Comparison of ENCODE assay signal across 7 mouse cellular contexts in the genomic region with DNA sequence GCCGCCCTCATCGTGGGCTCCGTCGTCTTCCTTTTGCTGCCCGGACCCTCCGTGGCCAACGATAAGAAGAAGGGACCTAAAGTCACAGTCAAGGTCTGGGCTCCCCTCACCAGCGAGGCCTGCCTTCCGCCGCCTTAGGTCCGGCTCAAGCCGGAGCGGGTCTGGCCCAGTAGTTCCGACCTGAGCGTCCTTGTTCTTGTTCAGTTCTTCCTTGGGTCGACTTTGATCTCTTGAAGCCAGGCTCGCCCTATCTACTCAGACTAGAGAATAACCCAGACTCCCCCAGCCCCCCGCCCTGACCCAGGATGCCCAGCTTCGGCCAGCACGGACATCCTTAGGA. TPM values are rescaled to one million over a fixed set of nuclear protein-coding genes. Genes with fewer than 3 reads are reported as not detected.
DNase-seq lines count a peak whose midpoint lies in the region; ATAC-seq lines count a peak whose summit lies in the region.

No protein-coding gene starts in this region.

- H3K27ac ChIP-seq in lung, embryonic 16.5 days (ENCODE audit: low read length), result peak overlapping the region; percentile 65
- peak overlapping the region; percentile 88 for H3K27ac ChIP-seq in limb, embryonic 15.5 days
- peak overlapping the region; percentile 81 for H3K27ac ChIP-seq in stomach, embryonic 15.5 days

- H3K36me3 ChIP-seq in lung, embryonic 16.5 days (ENCODE audit: control insufficient read depth, insufficient read depth, low read length), result peaks cover 25% of the 10 kb centered on the region
- H3K36me3 ChIP-seq in limb, embryonic 15.5 days, result peaks cover 25% of the 10 kb centered on the region
- peaks cover 24% of the 10 kb centered on the region for H3K36me3 ChIP-seq in stomach, embryonic 15.5 days

- H3K9ac ChIP-seq in lung, embryonic 16.5 days (ENCODE audit: low read length), result peak overlapping the region; percentile 91
- H3K9ac ChIP-seq in limb, embryonic 15.5 days, result peak overlapping the region; percentile 90
- H3K9ac ChIP-seq in stomach, embryonic 15.5 days, result peak overlapping the region; percentile 53

- no peaks in the 10 kb centered on the region for H3K27me3 ChIP-seq in lung, embryonic 16.5 days (ENCODE audit: control insufficient read depth, insufficient read depth, low read depth, low read length)
- H3K27me3 ChIP-seq in limb, embryonic 15.5 days, result no peaks in the 10 kb centered on the region
- no peaks in the 10 kb centered on the region for H3K27me3 ChIP-seq in stomach, embryonic 15.5 days (replicated peaks)

- DNase-seq in lung, postnatal 25 days (ENCODE audit: low spot score), result no peak
- DNase-seq in testis, postnatal 14 days (ENCODE audit: low spot score), result no peak
- no peak for DNase-seq in retina, postnatal 1 day

- no peaks in the 10 kb centered on the region for H3K9me3 ChIP-seq in lung, embryonic 16.5 days (ENCODE audit: control insufficient read depth, low read length)
- no peaks in the 10 kb centered on the region for H3K9me3 ChIP-seq in limb, embryonic 15.5 days
- H3K9me3 ChIP-seq in stomach, embryonic 15.5 days, result no peaks in the 10 kb centered on the region

- H3K4me1 ChIP-seq in lung, embryonic 16.5 days (replicated peaks; ENCODE audit: control insufficient read depth, insufficient read depth, low read length), result peaks cover 13% of the 10 kb centered on the region
- peaks cover 16% of the 10 kb centered on the region for H3K4me1 ChIP-seq in limb, embryonic 15.5 days
- H3K4me1 ChIP-seq in stomach, embryonic 15.5 days, result peaks cover 12% of the 10 kb centered on the region

- peak overlapping the region; percentile 95 for H3K4me3 ChIP-seq in lung, embryonic 16.5 days (ENCODE audit: low read length)
- H3K4me3 ChIP-seq in limb, embryonic 15.5 days, result peak overlapping the region; percentile 80
- H3K4me3 ChIP-seq in stomach, embryonic 15.5 days (replicated peaks), result peak overlapping the region; percentile 86

- peak overlapping the region; percentile 82 for H3K4me2 ChIP-seq in lung, embryonic 16.5 days (ENCODE audit: low read depth, low read length)
- peak overlapping the region; percentile 74 for H3K4me2 ChIP-seq in limb, embryonic 15.5 days
- peak overlapping the region; percentile 72 for H3K4me2 ChIP-seq in stomach, embryonic 15.5 days

- under 1% methylated on average over 20 of the region's 20 CpGs for WGBS in lung, embryonic 16.5 days
- under 1% methylated on average over 20 of the region's 20 CpGs for WGBS in limb, embryonic 15.5 days
- under 1% methylated on average over 20 of the region's 20 CpGs for WGBS in stomach, embryonic 15.5 days

- peak; percentile 61 for ATAC-seq in lung, embryonic 16.5 days (ENCODE audit: low read depth)
- peak; percentile 53 for ATAC-seq in erythroid progenitor cell, adult 5-6 weeks (replicated peaks; ENCODE audit: low FRiP score, poor library complexity, severe bottlenecking)
- ATAC-seq in limb, embryonic 15.5 days (ENCODE audit: insufficient number of reproducible peaks, low FRiP score, low TSS enrichment, low read depth), result peak; percentile 68
- peak; percentile 28 for ATAC-seq in stomach, embryonic 15.5 days (ENCODE audit: insufficient read depth, low FRiP score, low read depth)

RNA-seq across cellular contexts. Expression of gene Ppib, which starts 0.3 kb away (rescaled TPM):
- polyA plus RNA-seq in lung, embryonic 16.5 days (2015; fragmentation: Nextera tagmentation; extraction: Ambion mirVana), result 678 and 681 TPM in 2 replicates
- total RNA-seq in erythroid progenitor cell, adult 5-6 weeks (2015; ENCODE audit: low replicate concordance), result 181 and 260 TPM in 2 replicates
- 219 and 274 TPM in 2 replicates for total RNA-seq in erythroid progenitor cell, adult 5-6 weeks (2017; ENCODE audit: low replicate concordance)
- polyA plus RNA-seq in limb, embryonic 15.5 days (2015; fragmentation: Nextera tagmentation; extraction: Ambion mirVana), result 775 and 785 TPM in 2 replicates
- polyA plus RNA-seq in stomach, embryonic 15.5 days (2015; fragmentation: Nextera tagmentation; extraction: Ambion mirVana), result 836 and 887 TPM in 2 replicates

RNA-seq across cellular contexts. Expression of gene Snx22, which starts 9.2 kb away (rescaled TPM):
- 8.6 and 11.2 TPM in 2 replicates for polyA plus RNA-seq in lung, embryonic 16.5 days (2015; fragmentation: Nextera tagmentation; extraction: Ambion mirVana)
- 179 and 188 TPM in 2 replicates for total RNA-seq in erythroid progenitor cell, adult 5-6 weeks (2015; ENCODE audit: low replicate concordance)
- total RNA-seq in erythroid progenitor cell, adult 5-6 weeks (2017; ENCODE audit: low replicate concordance), result 123 and 145 TPM in 2 replicates
- 2.7 and 4.5 TPM in 2 replicates for polyA plus RNA-seq in limb, embryonic 15.5 days (2015; fragmentation: Nextera tagmentation; extraction: Ambion mirVana)
- polyA plus RNA-seq in stomach, embryonic 15.5 days (2015; fragmentation: Nextera tagmentation; extraction: Ambion mirVana), result 2.2 and 4.6 TPM in 2 replicates
